Mouse (Mus musculus) midbrain, embryonic 12.5 days (tissue): ENCODE results near the gene Slpi. TPM values are rescaled to one million over a fixed set of nuclear protein-coding genes. Genes with fewer than 3 reads are reported as not detected.

Experiments
- ATAC-seq: fragments of 200-750 bp; cut with Nextera tagmentation; 2 replicates; pipeline ENCODE4 v1.8.0; 2017; ENCODE audit warnings: low read depth, moderate TSS enrichment, moderate library complexity; ENCODE audit not compliant: low FRiP score
- H3K27ac ChIP-seq: fragments of 300-500 bp; sonication (generic); replicated peaks from 2 replicates; pipeline ENCODE4 v1.5.1; 2016; ENCODE audit warnings: mild to moderate bottlenecking
- H3K27me3 ChIP-seq: fragments of 300-500 bp; sonication (generic); 2 replicates; pipeline ENCODE4 v1.6.1; 2016; ENCODE audit warnings: mild to moderate bottlenecking
- H3K36me3 ChIP-seq: fragments of 300-500 bp; sonication (generic); 2 replicates; pipeline ENCODE4 v1.6.1; 2016
- H3K4me1 ChIP-seq: fragments of 300-500 bp; sonication (generic); 2 replicates; pipeline ENCODE4 v1.6.1; 2016
- H3K4me2 ChIP-seq: fragments of 300-500 bp; sonication (generic); replicated peaks from 2 replicates; pipeline ENCODE4 v1.6.1; 2016; ENCODE audit warnings: mild to moderate bottlenecking, moderate library complexity
- H3K4me3 ChIP-seq: fragments of 300-500 bp; sonication (generic); 2 replicates; pipeline ENCODE4 v1.5.1; 2016; ENCODE audit warnings: mild to moderate bottlenecking
- H3K9ac ChIP-seq: fragments of 300-500 bp; sonication (generic); replicated peaks from 2 replicates; pipeline ENCODE4 v1.6.1; 2016; ENCODE audit warnings: mild to moderate bottlenecking, moderate library complexity
- H3K9me3 ChIP-seq: fragments of 300-500 bp; sonication (generic); 2 replicates; pipeline ENCODE4 v1.6.1; 2016; ENCODE audit warnings: mild to moderate bottlenecking
- WGBS: fragments of 180-500 bp; shearing (Covaris S2); methylation state at CpG from one replicate; pipeline ENCODE4 v1.1.7; 2016; 5-methylcytosine and 5-hydroxymethylcytosine counted together
- polyA plus RNA-seq: library from polyadenylated mRNA; unstranded; fragments of >200 nt; fragmentation: Nextera tagmentation; extraction: Ambion mirVana; gene quantifications from 2 replicates; pipeline ENCODE4 v1.2.1, GENCODE M21; 2016

The Slpi gene
- polyA plus RNA-seq, result not detected in 2 replicates

DNA sequence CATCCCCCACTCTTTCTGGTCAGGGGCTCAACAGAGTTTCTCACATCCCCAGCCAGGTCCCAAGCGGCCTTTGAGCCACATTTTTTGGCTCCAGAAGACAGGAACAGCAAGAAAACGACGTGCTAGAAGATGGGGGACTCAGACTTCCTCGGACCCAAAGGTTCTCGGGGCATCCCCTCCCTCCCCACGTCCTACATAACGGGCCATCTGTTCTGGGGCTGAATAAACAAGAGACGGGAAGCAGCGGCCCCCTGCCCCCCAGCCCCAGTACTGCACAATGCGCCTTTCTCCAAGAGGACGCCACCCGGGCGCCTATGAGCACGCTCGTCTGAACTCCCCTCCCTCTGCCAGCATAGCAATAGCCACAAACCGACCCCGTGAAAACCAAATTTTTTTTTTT, at the start of gene Slpi:
Gene Slpi (minus strand): TSS at position 76 of the 400 bp plus-strand sequence.
- Histone ChIP-seq H3K4me3 (peak within 1 kb of the TSS; percentile 47), H3K36me3 (no peaks in the 10 kb centered on the region), H3K4me2 (peak within 1 kb of the TSS; percentile 65), H3K27me3 (peaks cover 54% of the 10 kb centered on the region), H3K4me1 (peaks cover 20% of the 10 kb centered on the region), H3K9ac (peak within 1 kb of the TSS; percentile 41; the same call in 1 of the 2 replicates), H3K27ac (peak within 1 kb of the TSS; percentile 39; the same call in 1 of the 2 replicates), H3K9me3 (no peaks in the 10 kb centered on the region)
- ATAC-seq, result peak; percentile 67
- under 1% methylated on average over 17 of the region's 17 CpGs for WGBS

DNA sequence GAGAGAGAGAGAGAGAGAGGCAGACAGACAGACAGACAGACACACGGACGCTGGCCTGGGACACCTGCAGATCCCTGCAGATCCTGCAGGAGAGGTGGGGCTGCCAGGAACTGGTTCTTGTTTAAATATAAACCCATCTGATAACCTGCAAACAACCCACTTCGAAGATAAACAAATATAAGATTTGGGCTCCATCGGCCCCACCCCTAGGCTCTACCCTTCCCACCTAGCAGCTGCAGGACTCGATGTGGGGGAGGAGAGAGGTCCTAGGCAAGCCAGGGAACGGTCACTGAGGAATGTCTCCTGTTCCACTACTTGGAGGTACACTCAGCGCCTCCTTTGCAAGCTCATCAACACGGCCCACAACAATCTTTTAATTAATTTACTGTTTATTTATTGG, 49.4 kb upstream of the Slpi start:
- whole genome bisulfite sequencing, result 74% methylated on average over 8 of the region's 8 CpGs
- Histone ChIP-seq H3K27me3 (peaks cover 29% of the 10 kb centered on the region), H3K9ac (no peak overlapping the region), H3K4me2 (no peak overlapping the region), H3K4me3 (no peak overlapping the region), H3K27ac (no peak overlapping the region), H3K36me3 (no peaks in the 10 kb centered on the region), H3K4me1 (peaks cover 27% of the 10 kb centered on the region), H3K9me3 (no peaks in the 10 kb centered on the region)
- ATAC-seq, result no peak

DNA sequence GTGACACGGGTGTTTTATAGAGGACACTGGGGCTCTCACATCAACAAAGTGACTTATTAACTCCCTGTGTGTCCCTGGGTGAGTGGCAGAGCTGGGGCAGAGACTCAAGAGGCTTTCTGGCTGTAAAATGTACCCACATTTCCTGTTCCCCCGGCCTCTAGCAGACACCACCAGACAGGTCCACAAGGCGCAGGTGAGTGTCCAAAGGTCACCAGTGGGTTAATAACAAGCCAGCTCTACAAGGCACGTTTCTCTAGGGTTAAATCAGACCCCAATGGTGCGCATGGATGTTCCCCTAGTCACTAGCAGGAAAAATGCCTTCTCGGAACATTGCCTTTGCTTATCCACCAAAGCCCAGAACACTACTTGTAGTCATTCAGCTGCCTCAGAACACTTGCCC, 48.8 kb upstream of the Slpi start:
- H3K9me3 ChIP-seq, result no peaks in the 10 kb centered on the region
- peaks cover 28% of the 10 kb centered on the region for H3K27me3 ChIP-seq
- peaks cover 26% of the 10 kb centered on the region for H3K4me1 ChIP-seq
- ATAC-seq, result no peak
- 82% methylated on average over 6 of the region's 6 CpGs for WGBS
- H3K36me3 ChIP-seq, result no peaks in the 10 kb centered on the region
- no peak overlapping the region for H3K27ac ChIP-seq
- H3K4me3 ChIP-seq, result no peak overlapping the region
- no peak overlapping the region for H3K4me2 ChIP-seq
- no peak overlapping the region for H3K9ac ChIP-seq

DNA sequence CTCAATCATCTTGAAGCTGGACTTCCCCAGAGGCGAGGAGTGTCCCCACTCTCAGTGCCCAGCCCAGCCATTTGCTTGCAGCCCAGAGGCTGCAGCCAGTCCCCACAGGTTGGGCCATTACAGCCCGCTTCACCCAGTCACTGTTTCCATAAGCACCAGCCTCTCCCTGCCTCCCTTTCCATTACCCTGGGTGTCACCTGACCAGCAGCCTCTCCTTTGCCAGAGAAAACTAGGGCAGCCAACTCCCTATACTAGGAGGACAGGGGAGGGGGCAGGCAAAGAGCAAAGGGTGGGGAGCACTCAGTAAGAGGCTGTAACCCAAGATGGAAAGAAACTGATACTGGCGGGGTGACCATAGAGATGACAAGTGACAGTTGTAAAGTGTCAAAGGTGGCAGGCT, 48.1 kb upstream of the Slpi start:
- WGBS, result 40% methylated on average over 3 of the region's 3 CpGs
- peaks cover 26% of the 10 kb centered on the region for H3K4me1 ChIP-seq
- H3K9me3 ChIP-seq, result no peaks in the 10 kb centered on the region
- H3K36me3 ChIP-seq, result no peaks in the 10 kb centered on the region
- H3K9ac ChIP-seq, result no peak overlapping the region
- ATAC-seq, result no peak
- H3K27me3 ChIP-seq, result peaks cover 22% of the 10 kb centered on the region
- no peak overlapping the region for H3K4me2 ChIP-seq
- no peak overlapping the region for H3K4me3 ChIP-seq
- H3K27ac ChIP-seq, result no peak overlapping the region

DNA sequence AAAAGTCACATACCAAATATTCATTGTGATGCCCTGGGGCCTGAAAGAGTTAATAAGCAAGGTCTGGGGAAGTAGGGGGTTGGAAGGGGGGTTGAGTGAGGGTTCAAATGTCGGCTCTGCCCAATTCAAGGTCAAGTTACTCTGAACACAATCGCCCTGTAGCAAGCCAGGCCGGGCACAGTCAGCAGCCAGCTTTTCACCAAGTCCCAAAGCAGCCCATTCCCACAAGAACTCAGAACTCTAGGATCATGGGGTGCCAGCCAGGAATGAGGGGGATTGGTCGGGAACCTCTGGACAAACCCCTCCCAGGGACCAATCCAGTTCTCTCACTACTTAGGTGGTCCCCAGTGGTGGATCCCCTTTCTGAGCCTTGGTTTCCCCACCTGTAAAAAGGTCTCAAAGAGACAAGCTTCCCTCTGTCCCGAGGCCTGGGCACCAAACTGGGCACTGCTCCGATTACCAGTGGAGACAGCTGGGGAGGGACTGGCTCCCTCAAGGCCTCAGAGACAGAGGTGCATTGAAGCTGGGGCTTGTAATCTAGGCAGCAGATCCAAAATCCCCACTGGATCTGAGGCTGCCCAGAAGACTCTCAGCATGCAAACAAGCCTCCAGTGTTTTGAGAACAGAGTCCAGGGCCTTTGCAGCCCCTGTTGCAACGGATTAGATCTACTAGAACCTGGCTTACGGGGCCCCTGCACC, 47.5 kb upstream of the Slpi start:
- H3K27ac ChIP-seq, result no peak overlapping the region
- H3K36me3 ChIP-seq, result no peaks in the 10 kb centered on the region
- H3K4me3 ChIP-seq, result no peak overlapping the region
- ATAC-seq, result no peak
- H3K4me2 ChIP-seq, result no peak overlapping the region
- H3K9ac ChIP-seq, result no peak overlapping the region
- H3K9me3 ChIP-seq, result no peaks in the 10 kb centered on the region
- peaks cover 20% of the 10 kb centered on the region for H3K4me1 ChIP-seq
- peaks cover 16% of the 10 kb centered on the region for H3K27me3 ChIP-seq
- WGBS, result 20% methylated on average over 8 of the region's 8 CpGs

DNA sequence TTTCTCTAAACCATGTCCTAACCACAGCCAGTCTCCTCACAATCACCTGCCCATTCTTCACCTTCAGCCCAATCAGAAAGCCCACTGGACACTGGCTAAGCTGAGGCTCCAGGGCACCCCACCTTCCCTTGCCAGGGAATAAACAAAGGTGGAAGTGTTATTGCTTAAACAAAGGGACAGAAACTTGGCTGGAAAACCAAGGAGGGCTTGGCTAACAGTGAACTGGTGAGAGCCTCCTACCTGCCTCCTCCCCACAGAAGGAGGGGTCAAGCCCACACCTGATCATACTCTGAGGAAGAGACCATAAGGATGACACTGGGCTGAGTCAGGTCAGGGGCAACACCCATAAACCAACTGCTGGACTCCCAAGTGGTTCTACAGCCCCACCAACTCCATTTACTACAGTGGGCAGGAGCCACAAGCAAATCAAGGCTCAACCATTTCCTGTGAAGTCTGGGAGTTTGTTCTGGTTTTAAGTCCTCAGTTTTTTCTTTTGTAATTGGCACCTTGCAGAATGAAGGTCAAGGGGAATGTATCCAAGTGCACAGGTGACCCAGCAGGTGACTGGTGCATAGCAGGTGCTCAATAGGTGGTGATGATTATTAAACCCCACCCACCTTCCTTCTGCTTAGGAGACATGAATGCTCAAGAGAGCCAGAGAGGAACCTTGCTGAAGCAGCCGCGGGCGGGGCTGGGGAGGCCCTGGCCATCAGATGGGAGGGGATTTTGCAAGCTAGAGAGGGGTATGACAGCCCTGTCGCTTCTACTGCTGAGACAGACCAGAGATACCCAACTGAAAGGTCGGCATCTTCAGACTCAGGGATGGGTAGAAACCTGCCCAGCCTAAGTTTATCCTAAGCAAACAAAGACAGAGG, 46.6 kb upstream of the Slpi start:
- H3K9me3 ChIP-seq, result no peaks in the 10 kb centered on the region
- peaks cover 14% of the 10 kb centered on the region; the same call in 1 of the 2 replicates for H3K27me3 ChIP-seq
- 66% methylated on average over 5 of the region's 5 CpGs for WGBS
- no peak overlapping the region for H3K4me2 ChIP-seq
- no peak overlapping the region for H3K4me3 ChIP-seq
- no peaks in the 10 kb centered on the region for H3K36me3 ChIP-seq
- no peak overlapping the region for H3K9ac ChIP-seq
- H3K27ac ChIP-seq, result no peak overlapping the region
- peaks cover 24% of the 10 kb centered on the region for H3K4me1 ChIP-seq
- no peak for ATAC-seq

DNA sequence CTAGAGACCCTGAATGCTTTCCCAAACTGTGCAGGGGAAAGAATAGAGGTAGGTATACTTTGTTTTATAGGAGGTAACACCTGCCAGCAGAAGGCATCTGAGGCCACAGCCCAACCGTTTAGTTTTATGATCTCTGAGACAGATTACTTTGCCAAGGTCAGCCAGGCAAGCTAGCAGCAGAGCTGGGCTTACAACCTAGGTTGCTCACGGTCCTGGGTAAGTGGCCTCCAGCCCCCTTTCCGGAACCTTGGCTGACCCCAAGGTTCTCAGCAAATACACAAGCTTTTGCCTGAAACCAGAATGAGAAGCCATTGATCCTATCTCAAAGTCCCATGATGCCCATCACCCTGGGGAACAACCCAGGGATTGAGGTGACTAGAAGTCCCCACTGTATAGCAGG, 45.8 kb upstream of the Slpi start:
- Histone ChIP-seq H3K27ac (no peak overlapping the region), H3K4me1 (peaks cover 24% of the 10 kb centered on the region), H3K36me3 (no peaks in the 10 kb centered on the region), H3K9ac (no peak overlapping the region), H3K4me2 (no peak overlapping the region), H3K27me3 (peaks cover 10% of the 10 kb centered on the region; the same call in 1 of the 2 replicates), H3K4me3 (no peak overlapping the region), H3K9me3 (no peaks in the 10 kb centered on the region)
- ATAC-seq, result no peak
- WGBS, result 95% methylated on average over 3 of the region's 3 CpGs

DNA sequence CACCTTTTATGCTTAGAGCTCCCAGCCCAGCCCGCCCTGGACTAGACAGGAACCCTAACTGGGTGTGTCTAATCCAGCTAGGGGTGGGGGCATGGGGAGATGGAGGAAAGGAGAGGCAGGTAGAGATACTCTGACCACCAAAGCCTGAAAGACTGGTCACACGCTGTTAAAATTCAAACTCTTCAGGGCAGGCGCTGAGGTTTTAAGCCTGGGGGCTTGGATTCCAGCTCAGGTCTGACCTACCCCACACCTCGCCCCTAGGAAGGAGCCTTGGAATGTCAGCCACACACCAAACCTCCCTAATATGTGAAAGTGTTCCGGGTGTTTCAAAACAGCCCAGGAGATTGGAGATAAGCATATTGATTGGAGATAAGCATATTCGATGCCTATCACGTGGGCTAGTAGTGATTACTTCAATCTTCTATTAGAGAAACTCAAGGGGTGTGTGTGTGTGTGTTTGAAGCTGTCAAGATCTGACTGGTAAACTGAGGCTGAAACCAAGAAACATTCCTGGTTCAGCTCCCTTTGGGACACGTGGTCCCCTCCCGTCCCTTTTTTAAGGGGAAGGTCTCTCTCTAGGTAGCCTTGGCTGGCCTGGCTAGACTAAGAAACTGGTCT, 44.5 kb upstream of the Slpi start:
- Histone ChIP-seq H3K9ac (no peak overlapping the region), H3K4me2 (no peak overlapping the region), H3K4me3 (no peak overlapping the region), H3K4me1 (peaks cover 24% of the 10 kb centered on the region), H3K27me3 (peaks cover 6% of the 10 kb centered on the region; the same call in 1 of the 2 replicates), H3K36me3 (no peaks in the 10 kb centered on the region), H3K27ac (no peak overlapping the region), H3K9me3 (no peaks in the 10 kb centered on the region)
- no peak for ATAC-seq
- WGBS, result 78% methylated on average over 9 of the region's 9 CpGs

DNA sequence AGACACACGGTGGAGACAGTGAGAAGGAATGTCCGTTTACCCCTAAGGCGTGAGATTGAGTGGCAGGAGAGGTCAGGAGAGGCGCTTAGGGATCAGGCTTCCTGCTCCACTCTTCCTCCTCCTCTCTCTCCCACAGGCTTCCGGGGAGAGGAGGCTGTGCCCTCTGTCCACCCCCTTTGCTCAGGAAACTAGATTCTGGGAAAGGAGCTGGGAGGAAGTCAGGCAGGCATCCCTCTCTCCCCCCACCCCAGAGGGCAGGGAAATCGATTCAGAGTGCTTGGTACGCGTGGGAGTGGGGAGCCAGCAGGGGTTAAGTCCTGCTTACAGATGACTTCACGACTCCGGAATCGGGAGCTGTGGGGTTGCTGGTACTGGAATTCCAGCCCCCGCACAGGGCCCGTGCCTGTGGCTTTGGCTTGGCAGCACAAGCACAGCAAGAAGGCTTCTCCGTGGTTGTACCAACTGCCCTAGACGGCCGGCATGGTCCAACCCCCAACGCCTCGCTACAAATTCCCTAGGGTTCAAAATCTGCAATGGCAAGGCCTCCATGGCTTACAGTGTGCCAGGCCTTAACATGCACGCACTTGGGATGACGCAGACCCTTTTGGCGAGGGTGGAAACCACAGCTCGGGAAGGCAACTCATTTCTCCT, 43.8 kb upstream of the Slpi start:
- no peak overlapping the region for H3K27ac ChIP-seq
- 40% methylated on average over 22 of the region's 22 CpGs for WGBS
- H3K9ac ChIP-seq, result no peak overlapping the region
- no peak overlapping the region for H3K4me2 ChIP-seq
- H3K27me3 ChIP-seq, result peaks cover 6% of the 10 kb centered on the region; the same call in 1 of the 2 replicates
- H3K4me1 ChIP-seq, result peaks cover 24% of the 10 kb centered on the region
- H3K36me3 ChIP-seq, result no peaks in the 10 kb centered on the region
- no peaks in the 10 kb centered on the region for H3K9me3 ChIP-seq
- H3K4me3 ChIP-seq, result no peak overlapping the region
- ATAC-seq, result no peak

DNA sequence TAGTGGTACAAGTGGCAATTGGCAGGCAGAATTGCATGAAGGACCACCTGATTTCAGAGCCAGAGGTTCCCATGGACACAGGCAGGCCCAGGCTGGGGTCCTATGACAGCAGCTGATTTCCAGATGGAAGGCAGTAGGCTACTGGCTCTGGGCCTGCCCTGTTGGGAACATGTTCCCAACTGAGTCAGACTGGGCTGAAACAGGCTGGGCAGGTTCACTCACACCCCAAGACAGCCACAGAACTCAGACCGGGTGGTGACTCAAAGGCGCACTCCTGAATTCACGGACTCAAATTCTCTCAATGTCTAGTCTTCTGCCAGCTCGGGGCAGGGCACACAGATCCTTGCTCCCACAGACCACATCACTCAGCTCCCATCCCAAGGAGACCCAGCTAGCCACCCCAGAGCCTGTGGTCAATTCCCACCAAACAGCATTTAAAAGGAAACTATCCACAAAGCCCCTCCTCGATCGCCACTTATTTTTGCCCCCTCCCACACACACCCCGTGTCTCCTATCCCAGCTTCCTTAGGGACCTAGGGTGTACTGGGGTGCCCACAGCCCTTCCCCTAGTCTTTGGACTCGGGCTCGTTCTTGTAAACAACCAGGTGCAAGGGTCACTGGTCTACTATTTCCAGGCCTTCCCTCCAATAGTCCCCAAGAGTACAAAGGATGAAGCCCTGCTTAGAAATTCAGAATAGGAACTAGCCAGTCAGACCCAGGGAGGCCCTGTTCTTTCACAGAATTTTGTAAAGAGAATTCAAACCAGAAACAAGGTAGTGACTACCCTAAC, 43.0 kb upstream of the Slpi start:
- Histone ChIP-seq H3K27ac (no peak overlapping the region), H3K27me3 (peaks cover 6% of the 10 kb centered on the region; the same call in 1 of the 2 replicates), H3K4me1 (peaks cover 24% of the 10 kb centered on the region), H3K9ac (no peak overlapping the region), H3K36me3 (no peaks in the 10 kb centered on the region), H3K4me2 (no peak overlapping the region), H3K9me3 (no peaks in the 10 kb centered on the region), H3K4me3 (no peak overlapping the region)
- ATAC-seq, result no peak
- WGBS, result 65% methylated on average over 9 of the region's 9 CpGs

DNA sequence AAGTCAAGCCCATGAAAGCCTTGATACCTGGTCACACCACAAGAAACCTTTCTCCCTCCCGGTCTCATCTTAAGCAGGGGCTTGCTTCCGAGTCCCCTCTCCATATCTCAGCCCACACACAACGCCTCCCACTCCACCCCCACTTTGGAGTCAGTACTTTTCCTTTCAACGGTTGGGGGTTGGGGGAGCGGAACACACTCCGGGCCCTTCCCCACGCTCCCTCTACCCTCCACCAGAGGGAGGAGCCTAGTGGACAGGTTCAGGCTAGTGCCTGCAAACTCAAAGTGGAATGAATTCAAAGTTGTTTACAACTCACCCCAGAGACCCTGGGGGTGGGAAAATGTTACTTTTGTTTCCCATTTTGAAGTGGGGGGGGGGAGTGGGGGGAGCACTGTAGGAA, 41.8 kb upstream of the Slpi start:
- H3K27ac ChIP-seq, result no peak overlapping the region
- H3K36me3 ChIP-seq, result no peaks in the 10 kb centered on the region
- H3K4me2 ChIP-seq, result no peak overlapping the region
- peaks cover 6% of the 10 kb centered on the region; the same call in 1 of the 2 replicates for H3K27me3 ChIP-seq
- no peaks in the 10 kb centered on the region for H3K9me3 ChIP-seq
- peaks cover 17% of the 10 kb centered on the region for H3K4me1 ChIP-seq
- WGBS, result 21% methylated on average over 7 of the region's 7 CpGs
- H3K9ac ChIP-seq, result no peak overlapping the region
- H3K4me3 ChIP-seq, result no peak overlapping the region
- ATAC-seq, result no peak
